19 mouse cellular contexts compared by ENCODE assay signal in the genomic region with DNA sequence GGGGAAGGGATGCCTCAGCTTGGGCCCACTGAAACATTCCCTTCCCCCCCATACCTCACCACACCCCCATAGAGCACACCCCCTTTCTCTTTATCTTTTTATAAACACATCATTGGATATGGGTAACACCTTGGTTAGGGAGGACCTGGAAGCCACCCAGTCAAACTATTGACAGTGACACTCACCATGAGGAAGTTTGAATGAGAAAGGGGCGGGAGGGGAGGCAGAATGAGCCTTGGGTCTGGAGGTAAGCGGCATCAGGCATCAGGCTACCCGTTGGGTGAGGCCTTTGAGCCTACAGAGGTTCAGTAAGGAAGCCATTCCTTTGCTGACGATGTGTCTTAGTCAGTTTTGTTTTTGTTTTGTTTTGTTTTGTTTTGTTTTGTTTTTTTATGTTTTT. TPM values are rescaled to one million over a fixed set of nuclear protein-coding genes. Genes with fewer than 3 reads are reported as not detected.
DNase-seq lines count a peak whose midpoint lies in the region; ATAC-seq and TF ChIP-seq lines count a peak whose summit lies in the region.
"Had no signal": no experiment of that assay in that cellular context is flagged by ENCODE, and none has a peak within 500 bp of the region (broad histone marks: within the 10 kb centered on the region; RNA-seq: fewer than 3 reads in every experiment).

No protein-coding gene starts in this region.

- DNase-seq in kidney, postnatal 0 days (ENCODE audit: low spot score), result no peak
- DNase-seq in kidney, adult 18-20 months, result no peak
- DNase-seq in ES-E14 (ENCODE audit: low read depth, low spot score), result no peak
- no peak for DNase-seq in urinary bladder, postnatal 36 days (ENCODE audit: low spot score in 2 of 2)
- no peak for DNase-seq in yolk sac, embryonic 10.5 days (ENCODE audit: low spot score)
- DNase-seq: adrenal gland, postnatal 10 days; cerebellum, adult 11 months; cerebellum, adult 8-10 months; cerebellum, postnatal 25 days; gastrocnemius, postnatal 10 days; heart, adult 18-20 months; heart, postnatal 10 days; heart, postnatal 4 days had no signal

- no peaks in the 10 kb centered on the region for H3K36me3 ChIP-seq in kidney, postnatal 0 days (ENCODE audit: insufficient read depth, low read length)
- no peaks in the 10 kb centered on the region for H3K36me3 ChIP-seq in ES-Bruce4 (ENCODE audit: control insufficient read depth, insufficient read depth, low read length, poor library complexity, severe bottlenecking)
- H3K36me3 ChIP-seq in ES-E14 (ENCODE audit: control insufficient read depth, insufficient read depth, low read length, poor library complexity, severe bottlenecking), result no peaks in the 10 kb centered on the region
- H3K36me3 ChIP-seq: embryonic facial prominence, embryonic 13.5 days; heart, embryonic 10.5 days; hindbrain, embryonic 12.5 days had no signal

- no peak for TF ChIP-seq CTCF in kidney, postnatal 0 days (IDR thresholded peaks at IDR 0.05; ENCODE audit: low read depth)
- TF ChIP-seq CTCF in ES-Bruce4 (IDR thresholded peaks at IDR 0.05; ENCODE audit: low read depth, low read length), result no peak

- H3K9me3 ChIP-seq in kidney, postnatal 0 days (replicated peaks; ENCODE audit: low read length), result no peaks in the 10 kb centered on the region
- H3K9me3 ChIP-seq in ES-Bruce4 (replicated peaks; ENCODE audit: control insufficient read depth, insufficient read depth, low read length, poor library complexity, severe bottlenecking) (no peaks in the 10 kb centered on the region), ES-E14 (ENCODE audit: control insufficient read depth, insufficient read depth, low read depth, low read length) (no peaks in the 10 kb centered on the region)
- H3K9me3 ChIP-seq: embryonic facial prominence, embryonic 13.5 days; heart, embryonic 10.5 days; hindbrain, embryonic 12.5 days had no signal

- no peaks in the 10 kb centered on the region for H3K4me1 ChIP-seq in kidney, postnatal 0 days (replicated peaks; ENCODE audit: insufficient read depth, low read length)
- H3K4me1 ChIP-seq in ES-Bruce4 (ENCODE audit: control insufficient read depth, insufficient read depth, low read length) (peaks cover 30% of the 10 kb centered on the region), ES-E14 (ENCODE audit: control insufficient read depth in 2 of 2, insufficient read depth in 2 of 2, low read length in 2 of 2, poor library complexity in 1 of 2) (peaks cover 27 to 51% of the 10 kb centered on the region in 2 experiments)

- no peak for TF ChIP-seq POLR2A in ES-Bruce4 (IDR thresholded peaks at IDR 0.05; ENCODE audit: insufficient read depth, low read length)

- H3K27me3 ChIP-seq in kidney, postnatal 0 days (ENCODE audit: insufficient read depth, low read length), result no peaks in the 10 kb centered on the region
- no peaks in the 10 kb centered on the region for H3K27me3 ChIP-seq in ES-Bruce4 (ENCODE audit: control insufficient read depth, insufficient read depth, low read length, poor library complexity, severe bottlenecking)
- H3K27me3 ChIP-seq: embryonic facial prominence, embryonic 13.5 days had no signal

- in situ Hi-C loops in ES-E14 (cut with MboI; ENCODE audit: low sequenced_read_pairs in 2 of 2, unreplicated experiment in 2 of 2), result no loop called here

- 86% methylated on average over 4 of the region's 4 CpGs for WGBS in kidney, postnatal 0 days

- no peak overlapping the region for H3K4me3 ChIP-seq in kidney, postnatal 0 days (replicated peaks; ENCODE audit: low read depth, low read length)
- H3K4me3 ChIP-seq in ES-Bruce4 (ENCODE audit: low read depth, low read length), result no peak overlapping the region
- 0 out of 4 replicates have a peak overlapping the region, but pooled peaks of 1 of the 2 experiments have one; percentile 6 for H3K4me3 ChIP-seq in ES-E14 (ENCODE audit: insufficient read depth in 1 of 2, low read depth in 1 of 2, low read length in 2 of 2, poor library complexity in 1 of 2, severe bottlenecking in 1 of 2)
- H3K4me3 ChIP-seq: embryonic facial prominence, embryonic 13.5 days; heart, embryonic 10.5 days; hindbrain, embryonic 12.5 days had no signal

- H3K27ac ChIP-seq in kidney, postnatal 0 days, result 0 out of 2 replicates have a peak overlapping the region, but pooled peaks have one; percentile 58
- H3K27ac ChIP-seq in ES-Bruce4 (ENCODE audit: insufficient read depth, low read length) (peak overlapping the region; percentile 96), ES-E14 (ENCODE audit: insufficient read depth, low read depth, low read length, poor library complexity, severe bottlenecking) (peak overlapping the region; percentile 96)
- H3K27ac ChIP-seq: hindbrain, embryonic 12.5 days had no signal

- H3K9ac ChIP-seq in kidney, postnatal 0 days (ENCODE audit: low read depth, low read length), result no peak overlapping the region
- H3K9ac ChIP-seq in ES-Bruce4 (ENCODE audit: low read depth, poor library complexity, severe bottlenecking), result peak overlapping the region; percentile 35
- H3K9ac ChIP-seq in ES-E14 (ENCODE audit: insufficient read depth, low read depth, low read length, poor library complexity, severe bottlenecking), result peak overlapping the region; percentile 26; the same call in 1 of the 2 replicates
- H3K9ac ChIP-seq: embryonic facial prominence, embryonic 13.5 days; hindbrain, embryonic 12.5 days had no signal

- 0 out of 2 replicates have a peak, but pooled peaks have one; percentile 39 for TF ChIP-seq EP300 in ES-Bruce4 (IDR thresholded peaks at IDR 0.05; ENCODE audit: insufficient read depth, low read depth, low read length)

- ATAC-seq in kidney, postnatal 0 days (replicated peaks; ENCODE audit: low FRiP score, low read depth), result no peak
- ATAC-seq: forebrain, embryonic 14.5 days; inflammation-experienced regulatory T-cells, adult 6 months had no signal

- H3K4me2 ChIP-seq in kidney, postnatal 0 days (ENCODE audit: low read length), result no peak overlapping the region
- H3K4me2 ChIP-seq: embryonic facial prominence, embryonic 13.5 days; hindbrain, embryonic 12.5 days had no signal

TF ChIP-seq in ES-E14, 5 proteins besides CTCF, POLR2A, EP300 and RAD21:
- TF ChIP-seq CHD2 (IDR thresholded peaks at IDR 0.05; ENCODE audit: low read depth, low read length), result no peak
- TF ChIP-seq ZC3H11A (IDR thresholded peaks at IDR 0.05; ENCODE audit: borderline replicate concordance, low read depth, low read length), result no peak
- TF ChIP-seq HCFC1 (IDR thresholded peaks at IDR 0.05; ENCODE audit: borderline replicate concordance, insufficient read depth, low read length), result no peak
TF ChIP-seq in ES-E14: peak in this region for 0.

RNA-seq across cellular contexts. Expression of gene Col18a1, which starts 30.3 kb away (rescaled TPM):
- 178 and 197 TPM in 2 replicates for polyA plus RNA-seq in kidney, postnatal 0 days (2015; fragmentation: Nextera tagmentation; extraction: Ambion mirVana)
- 273 and 285 TPM in 2 replicates for polyA plus RNA-seq in ES-Bruce4 (2011; ENCODE audit: insufficient read depth, insufficient read length, low read depth, missing spikeins)
- total RNA-seq in ES-E14 (2012; rRNA removed), result 414 and 791 TPM in 2 replicates
